Mouse (Mus musculus) heart, adult 10 weeks (tissue): ENCODE results near the gene Cgrrf1. TPM values are rescaled to one million over a fixed set of nuclear protein-coding genes. Genes with fewer than 3 reads are reported as not detected.

Experiments used
- polyA plus RNA-seq: library from polyadenylated mRNA; stranded (reverse); fragments of 350-450 nt; fragmentation: Illumina TruSeq; extraction: RNeasy Lipid Tissue Mini Kit (QIAGEN cat#74804); gene quantifications from one replicate; pipeline ENCODE4 v1.2.3, GENCODE M21; 2014; ENCODE audit warnings: low read depth, low replicate concordance

The Cgrrf1 gene
- 45.0 TPM for polyA plus RNA-seq

DNA sequence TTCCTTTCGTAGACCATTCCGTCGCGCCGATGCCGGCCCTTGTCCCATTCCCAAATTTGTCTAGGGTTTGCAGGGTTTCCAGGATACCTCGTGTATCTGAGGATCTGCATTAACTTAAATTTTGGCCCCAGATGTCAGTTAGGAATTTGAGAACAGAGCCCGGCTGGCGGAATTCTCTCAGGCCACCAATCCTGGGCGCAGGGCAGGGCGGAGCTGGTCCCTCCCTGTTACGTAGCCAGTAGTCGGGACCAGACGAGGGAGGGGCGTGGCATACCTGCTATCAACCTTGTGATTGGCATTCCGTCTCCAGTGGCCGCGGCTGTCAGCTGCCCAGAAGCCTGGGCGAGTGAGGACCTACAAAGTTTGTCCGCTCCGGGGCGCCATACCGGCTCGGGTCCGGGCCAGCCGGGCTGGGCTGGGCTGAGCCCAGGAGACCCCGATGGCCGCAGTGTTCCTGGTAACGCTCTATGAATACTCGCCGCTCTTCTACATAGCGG, at the start of gene Cgrrf1:
Gene Cgrrf1, plus strand, starts transcription at position 289 of the 497 bp plus-strand sequence.

DNA sequence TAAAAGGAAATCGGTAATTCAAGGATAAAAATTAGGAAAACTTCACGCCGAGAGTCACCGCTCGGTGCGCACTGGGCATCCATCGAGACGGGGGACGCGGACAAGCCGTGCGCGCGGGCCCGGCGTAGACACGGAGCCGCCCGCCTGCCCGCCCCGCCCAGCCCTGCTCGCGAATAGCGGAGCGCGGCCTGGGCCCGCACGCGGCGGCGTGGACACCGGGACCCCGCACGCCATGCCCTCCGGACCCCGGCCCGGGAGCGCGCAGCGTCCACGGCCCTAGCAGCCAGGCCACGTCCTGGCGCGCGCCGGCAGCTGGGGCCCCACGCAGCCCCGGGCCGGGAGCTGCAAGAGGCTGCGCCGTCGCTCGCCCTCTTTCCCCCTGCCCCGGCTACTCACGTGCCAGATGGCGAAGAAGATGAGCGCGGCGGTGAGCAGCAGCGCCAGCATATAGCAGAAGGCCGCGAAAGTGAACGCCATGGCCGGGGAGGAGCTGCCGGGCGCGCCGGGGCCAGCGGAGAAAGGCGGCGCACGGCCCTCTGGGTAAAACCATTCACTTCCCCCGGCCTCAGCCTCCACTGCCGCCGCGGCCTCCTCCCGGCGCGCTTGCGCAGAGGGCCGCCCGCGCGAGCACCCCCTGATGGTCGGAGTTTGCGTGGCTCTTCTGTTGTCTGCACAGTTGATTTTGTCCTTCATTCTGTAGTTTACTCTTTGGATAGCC, 44.0 kb upstream of the Cgrrf1 start, which contains the start of gene Cnih1:
Gene Cnih1, minus strand, starts transcription at position 625 of the 718 bp plus-strand sequence.

DNA sequence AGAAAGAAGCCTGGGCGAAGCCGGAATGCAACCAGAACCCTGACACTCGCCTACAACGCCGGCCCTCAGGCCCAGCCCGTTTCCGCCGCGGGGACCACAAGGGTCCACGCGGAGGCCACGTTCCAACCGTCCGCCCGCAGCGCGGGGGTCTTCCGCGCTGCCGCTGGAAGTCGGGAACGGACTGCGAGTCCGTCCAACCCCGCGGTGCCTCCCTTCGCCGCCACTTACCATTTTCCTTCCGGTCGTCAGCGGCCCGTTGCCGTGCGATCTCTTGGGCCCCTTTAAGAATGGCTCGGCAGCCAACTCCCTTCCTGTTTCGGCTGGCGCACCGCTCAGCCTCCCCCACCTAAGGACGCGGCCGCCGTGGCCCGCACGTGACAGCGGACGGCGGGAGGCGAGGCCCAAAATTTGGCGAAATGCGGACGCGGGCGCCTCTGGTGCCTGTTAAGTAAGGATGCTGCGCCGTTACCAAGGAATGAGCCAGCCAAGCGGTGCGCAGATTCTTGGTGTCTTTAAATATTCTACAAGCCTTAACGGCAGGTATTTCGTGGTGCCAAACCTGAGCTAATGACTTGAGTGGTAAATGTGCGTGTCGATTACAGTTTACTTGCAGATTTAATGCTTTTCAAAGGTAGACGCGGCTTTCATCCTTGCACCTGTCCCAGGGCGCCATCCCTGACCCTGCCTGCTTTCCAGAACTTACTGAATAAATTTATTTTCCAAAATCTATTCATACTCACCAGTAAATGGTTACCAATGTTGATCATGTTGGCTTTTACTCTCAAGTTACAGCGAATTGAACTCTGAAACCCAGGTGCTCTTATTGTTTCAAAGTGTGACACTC, 9.8 kb upstream of the Cgrrf1 start, which contains the start of gene Gmfb:
Gene Gmfb, minus strand, starts transcription at position 370 of the 844 bp plus-strand sequence.

DNA sequence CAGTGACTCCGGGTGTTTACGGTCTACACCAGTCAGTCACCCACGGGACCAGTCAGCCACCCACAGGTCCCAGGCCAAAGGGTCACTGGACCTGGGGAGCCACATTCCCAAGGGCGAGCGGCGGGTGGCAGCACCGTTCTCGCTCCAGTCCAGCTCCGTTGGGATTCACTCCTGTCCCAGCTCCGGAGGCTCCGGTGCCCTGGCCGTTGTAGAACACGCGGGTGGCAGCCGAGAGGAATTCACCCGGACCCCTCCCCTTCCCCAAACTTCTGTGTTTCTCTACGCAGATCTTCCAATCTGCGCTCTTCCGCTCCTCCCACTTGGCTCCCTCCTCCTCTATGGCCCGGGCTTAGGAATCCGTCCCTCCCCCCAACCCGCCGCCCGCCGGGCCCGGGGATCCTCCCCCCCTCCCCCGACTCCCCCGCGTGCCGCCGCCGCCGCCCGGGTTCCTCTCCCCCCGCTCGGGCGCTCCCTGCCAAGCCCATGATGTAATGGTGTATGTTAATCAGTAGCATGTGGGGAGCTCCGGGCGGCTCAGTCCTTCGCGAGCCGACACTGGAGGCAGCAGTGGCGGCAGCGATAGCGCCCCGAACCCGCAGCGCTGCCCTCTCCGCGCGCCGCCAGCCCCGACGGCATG, 50.6 kb downstream of the Cgrrf1 start, which contains the start of gene Samd4:
Gene Samd4, plus strand, starts transcription at position 424 of the 637 bp plus-strand sequence.

Other genes with a start within 250 kb of the Cgrrf1 start
- gene Cdkn3, start 71.6 kb upstream of the Cgrrf1 start, polyA plus RNA-seq: not detected
- gene Cnih1, start 43.7 kb upstream of the Cgrrf1 start, polyA plus RNA-seq: 60.8 TPM
- 28.2 TPM for gene Gmfb, start 9.9 kb upstream of the Cgrrf1 start, polyA plus RNA-seq
- 30.3 TPM for gene Samd4, start 50.7 kb downstream of the Cgrrf1 start, polyA plus RNA-seq